Mouse (Mus musculus) intestine, embryonic 16.5 days (tissue): ENCODE results near the gene Gm42674. TPM values are rescaled to one million over a fixed set of nuclear protein-coding genes. Genes with fewer than 3 reads are reported as not detected.
A peak's percentile ranks its signal among the peaks of the same experiment; 100 is the strongest.

Experiments used
- ATAC-seq: fragments of 200-750 bp; cut with Nextera tagmentation; 2 replicates; pipeline ENCODE4 v1.8.0; 2017; ENCODE audit warnings: moderate TSS enrichment, moderate library complexity
- H3K27ac ChIP-seq: fragments of 300-500 bp; sonication (generic); 2 replicates; pipeline ENCODE4 v1.5.1; 2014; ENCODE audit warnings: mild to moderate bottlenecking, low read length
- H3K27me3 ChIP-seq: fragments of 300-500 bp; sonication (generic); replicated peaks from 2 replicates; pipeline ENCODE4 v1.6.1; 2014; ENCODE audit warnings: low read length, control low read depth, mixed read lengths; ENCODE audit not compliant: control insufficient read depth, insufficient read depth
- H3K36me3 ChIP-seq: fragments of 300-500 bp; sonication (generic); 2 replicates; pipeline ENCODE4 v1.6.1; 2014; ENCODE audit warnings: low read length, control low read depth; ENCODE audit not compliant: control insufficient read depth, insufficient read depth
- H3K4me1 ChIP-seq: fragments of 300-500 bp; sonication (generic); 2 replicates; pipeline ENCODE4 v1.6.1; 2014; ENCODE audit warnings: low read length, control low read depth, mixed read lengths; ENCODE audit not compliant: control insufficient read depth, insufficient read depth
- H3K4me2 ChIP-seq: fragments of 300-500 bp; sonication (generic); 2 replicates; pipeline ENCODE4 v1.6.1; 2014; ENCODE audit warnings: low read depth, low read length, control low read depth
- H3K4me3 ChIP-seq: fragments of 300-500 bp; sonication (generic); 2 replicates; pipeline ENCODE4 v1.5.1; 2014; ENCODE audit warnings: mild to moderate bottlenecking, low read length
- H3K9ac ChIP-seq: fragments of 300-500 bp; sonication (generic); 2 replicates; pipeline ENCODE4 v1.6.1; 2014; ENCODE audit warnings: low read depth, low read length
- H3K9me3 ChIP-seq: fragments of 300-500 bp; sonication (generic); 2 replicates; pipeline ENCODE4 v1.6.1; 2016; ENCODE audit warnings: low read length, control low read depth; ENCODE audit not compliant: control insufficient read depth
- WGBS: fragments of 180-500 bp; shearing (Covaris S2); extraction: QIAGEN DNeasy Blood & Tissue Kit; methylation state at CpG from one replicate; pipeline ENCODE4 v1.1.7; 2014; 5-methylcytosine and 5-hydroxymethylcytosine counted together
- polyA plus RNA-seq: library from polyadenylated mRNA; unstranded; fragments of >200 nt; fragmentation: Nextera tagmentation; extraction: Ambion mirVana; gene quantifications from 2 replicates; pipeline ENCODE4 v1.2.1, GENCODE M21; 2015

Gene Gm42674
- polyA plus RNA-seq, 1 experiment from 2014 or later: not detected

DNA sequence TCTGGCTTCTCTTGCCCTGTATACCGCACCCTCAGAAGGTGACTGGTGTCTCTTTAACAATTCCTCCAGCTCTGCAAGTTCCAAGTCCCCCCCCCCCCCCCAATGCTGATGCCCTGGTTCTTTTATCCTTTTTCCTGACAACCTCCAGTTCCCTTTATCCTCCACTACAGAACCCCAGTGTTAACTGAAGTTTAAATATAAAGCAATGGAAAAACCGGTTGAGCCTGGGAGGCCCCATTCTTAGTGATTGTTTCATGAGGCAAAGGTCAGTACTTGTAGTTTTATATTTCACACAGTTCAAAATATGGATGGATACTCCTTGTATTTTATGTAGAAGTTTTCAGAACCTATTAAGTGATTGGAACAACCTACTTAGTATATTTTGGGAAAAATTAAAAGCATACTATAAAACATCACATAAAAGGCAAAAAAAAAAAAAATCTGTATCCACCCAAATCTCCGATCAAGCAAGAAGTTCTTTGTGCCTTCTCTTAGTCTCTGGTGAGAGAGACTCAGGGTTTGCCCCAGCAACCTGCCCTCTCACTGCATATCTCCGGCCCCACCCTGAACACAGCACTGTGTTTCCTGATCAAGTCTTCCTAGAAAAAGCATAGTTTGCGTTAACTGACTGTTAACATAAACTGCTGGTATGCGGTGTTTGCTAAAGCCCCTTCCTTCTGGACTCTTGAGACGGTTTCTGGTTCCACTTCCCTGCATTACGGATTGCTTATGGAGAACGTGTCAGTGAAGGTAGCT lies 24.7 kb downstream of the Gm42674 start:
- Histone ChIP-seq H3K36me3 (no peaks in the 10 kb centered on the region), H3K27ac (peak overlapping the region; percentile 97), H3K27me3 (no peaks in the 10 kb centered on the region), H3K9me3 (no peaks in the 10 kb centered on the region), H3K4me3 (peak overlapping the region; percentile 18), H3K4me1 (peaks cover 23% of the 10 kb centered on the region), H3K4me2 (peak overlapping the region; percentile 37), H3K9ac (peak overlapping the region; percentile 29; the same call in 1 of the 2 replicates)
- ATAC-seq: peak; percentile 90
- WGBS: 36% methylated on average over 9 of the region's 9 CpGs

DNA sequence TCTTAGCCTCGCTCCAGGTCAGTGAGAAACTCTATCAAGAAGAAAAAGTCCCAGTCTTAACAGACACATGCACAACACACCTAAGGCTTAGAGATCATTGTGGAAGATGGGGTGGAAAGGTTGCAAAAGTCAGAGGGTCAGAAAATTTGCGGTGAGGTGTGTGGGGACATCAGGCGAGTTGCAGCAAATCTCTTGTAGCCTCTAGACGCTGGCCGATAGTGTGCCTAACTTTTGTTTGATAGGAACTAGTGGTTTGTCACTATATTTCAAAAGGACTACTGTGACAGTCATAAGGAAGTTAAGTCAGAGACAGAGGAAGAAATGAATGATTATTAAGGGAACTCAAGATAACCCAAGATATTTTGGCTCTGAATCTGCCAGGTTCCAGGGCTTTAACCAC lies 25.7 kb downstream of the Gm42674 start:
- H3K9me3 ChIP-seq: no peaks in the 10 kb centered on the region
- H3K27me3 ChIP-seq: no peaks in the 10 kb centered on the region
- H3K4me1 ChIP-seq: peaks cover 20% of the 10 kb centered on the region
- peak overlapping the region; percentile 90 for H3K27ac ChIP-seq
- ATAC-seq: no peak
- H3K4me3 ChIP-seq: peak overlapping the region; percentile 18
- H3K9ac ChIP-seq: peak overlapping the region; percentile 26; the same call in 1 of the 2 replicates
- 88% methylated on average over 5 of the region's 5 CpGs for WGBS
- H3K36me3 ChIP-seq: no peaks in the 10 kb centered on the region
- H3K4me2 ChIP-seq: peak overlapping the region; percentile 29

DNA sequence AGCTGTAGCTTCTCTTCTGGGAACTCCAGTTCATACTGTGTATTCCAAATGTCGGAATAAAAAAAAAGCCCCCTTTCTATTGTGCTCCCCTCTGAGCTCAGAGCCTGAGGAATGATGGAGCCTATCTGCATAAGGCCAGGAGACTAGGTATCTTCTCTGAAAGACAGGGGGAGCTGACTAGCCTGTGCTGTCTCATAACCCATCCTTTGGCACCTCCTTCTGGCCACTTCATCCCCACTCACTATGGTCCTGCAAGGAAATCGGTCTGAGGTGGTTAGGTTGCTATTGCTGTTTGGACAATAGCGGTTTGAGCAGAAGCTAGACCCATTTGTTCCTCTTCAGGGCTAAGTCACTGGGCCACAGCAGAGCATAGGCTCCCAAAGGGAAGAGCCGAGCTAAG lies 26.1 kb downstream of the Gm42674 start:
- Histone ChIP-seq H3K9me3 (no peaks in the 10 kb centered on the region), H3K4me1 (peaks cover 20% of the 10 kb centered on the region), H3K4me3 (no peak overlapping the region), H3K36me3 (no peaks in the 10 kb centered on the region), H3K27me3 (no peaks in the 10 kb centered on the region), H3K9ac (no peak overlapping the region), H3K27ac (peak overlapping the region; percentile 90; the same call in 1 of the 2 replicates), H3K4me2 (0 out of 2 replicates have a peak overlapping the region, but pooled peaks have one; percentile 29)
- WGBS: 53% methylated on average over 4 of the region's 4 CpGs
- peak; percentile 56 for ATAC-seq

DNA sequence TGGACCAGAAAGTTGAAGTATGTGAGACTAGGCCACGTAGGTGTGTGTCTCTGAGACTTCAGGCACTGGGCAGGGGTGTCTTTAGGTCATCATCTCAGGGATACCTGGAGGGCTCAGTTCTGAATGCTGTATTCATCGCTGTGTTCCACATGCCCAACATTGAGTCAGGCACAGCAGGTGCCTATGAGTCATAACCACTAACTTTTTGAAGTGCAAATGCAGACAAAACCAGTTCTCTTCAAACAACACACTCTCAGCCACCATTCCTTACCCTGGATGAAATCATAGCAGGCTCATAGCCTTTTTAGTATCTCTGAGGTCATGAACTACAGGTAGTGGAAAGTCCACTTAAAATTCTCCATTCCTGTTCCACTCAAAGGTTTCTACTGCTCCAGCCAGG lies 27.6 kb downstream of the Gm42674 start:
- Histone ChIP-seq H3K4me3 (no peak overlapping the region), H3K9ac (no peak overlapping the region), H3K36me3 (no peaks in the 10 kb centered on the region), H3K27ac (no peak overlapping the region), H3K27me3 (no peaks in the 10 kb centered on the region), H3K9me3 (no peaks in the 10 kb centered on the region), H3K4me1 (peaks cover 6% of the 10 kb centered on the region), H3K4me2 (no peak overlapping the region)
- WGBS: 86% methylated on average over 2 of the region's 2 CpGs
- ATAC-seq: no peak

DNA sequence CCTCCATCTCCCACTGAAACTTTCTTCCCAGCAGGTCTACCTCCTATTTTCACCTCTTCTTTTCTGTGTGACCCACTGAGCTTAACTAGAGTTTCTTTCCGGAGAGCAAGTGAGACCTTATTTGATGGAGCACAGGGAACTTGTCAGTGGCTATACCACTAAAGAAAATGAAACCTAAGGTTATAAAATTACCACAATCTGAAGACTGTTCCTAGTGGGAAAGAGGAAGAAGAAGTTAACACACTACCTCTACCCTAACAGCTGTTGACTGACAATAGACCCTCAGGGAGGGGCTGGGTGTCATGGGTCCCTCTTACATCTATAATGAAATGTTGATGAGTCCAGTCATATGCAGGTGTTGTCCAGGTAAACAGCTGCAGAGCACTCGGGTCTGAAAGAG lies 30.3 kb downstream of the Gm42674 start:
- Histone ChIP-seq H3K27me3 (no peaks in the 10 kb centered on the region), H3K36me3 (no peaks in the 10 kb centered on the region), H3K9ac (no peak overlapping the region), H3K4me2 (no peak overlapping the region), H3K27ac (no peak overlapping the region), H3K4me3 (no peak overlapping the region), H3K4me1 (no peaks in the 10 kb centered on the region), H3K9me3 (no peaks in the 10 kb centered on the region)
- ATAC-seq: no peak
- WGBS: 84% methylated on average over 2 of the region's 2 CpGs

DNA sequence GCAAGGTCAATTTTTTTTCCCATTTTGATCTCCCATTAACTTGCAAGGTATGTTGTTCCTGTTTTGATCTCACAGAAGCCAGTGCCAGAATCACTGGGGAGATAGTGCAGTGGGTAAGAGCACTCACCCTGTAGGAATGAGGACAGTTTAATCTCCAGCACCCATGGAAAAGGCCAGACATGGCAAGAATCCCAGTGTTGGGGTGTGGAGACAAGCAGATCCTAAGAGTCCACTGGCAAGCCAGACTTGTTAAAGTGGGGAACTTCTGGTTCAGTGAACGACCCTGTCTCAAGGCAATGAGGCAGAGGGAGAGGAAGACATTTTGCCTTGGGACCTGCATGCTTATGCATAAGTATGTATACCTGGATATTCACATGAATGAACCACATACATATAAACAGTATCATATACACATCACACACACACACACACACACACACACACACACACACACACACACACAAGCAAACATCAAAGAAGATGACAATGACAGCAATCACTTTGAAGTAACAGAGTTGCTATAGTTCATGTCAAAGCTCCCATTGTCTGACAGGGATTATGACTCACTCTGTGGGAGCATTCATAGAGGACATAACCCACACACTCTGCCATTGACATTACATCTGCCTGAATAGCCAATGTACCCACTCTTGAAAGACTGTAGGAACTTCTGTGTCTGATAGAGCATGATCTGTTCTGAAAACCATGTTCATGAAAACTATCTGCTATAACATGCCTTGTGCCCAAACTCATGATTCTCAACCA lies 37.0 kb downstream of the Gm42674 start:
- H3K27me3 ChIP-seq: no peaks in the 10 kb centered on the region
- H3K4me2 ChIP-seq: no peak overlapping the region
- 72% methylated on average over 1 of the region's 1 CpGs for WGBS
- H3K4me3 ChIP-seq: no peak overlapping the region
- H3K4me1 ChIP-seq: no peaks in the 10 kb centered on the region
- no peaks in the 10 kb centered on the region for H3K36me3 ChIP-seq
- H3K9me3 ChIP-seq: no peaks in the 10 kb centered on the region
- no peak overlapping the region for H3K27ac ChIP-seq
- ATAC-seq: no peak
- H3K9ac ChIP-seq: no peak overlapping the region

DNA sequence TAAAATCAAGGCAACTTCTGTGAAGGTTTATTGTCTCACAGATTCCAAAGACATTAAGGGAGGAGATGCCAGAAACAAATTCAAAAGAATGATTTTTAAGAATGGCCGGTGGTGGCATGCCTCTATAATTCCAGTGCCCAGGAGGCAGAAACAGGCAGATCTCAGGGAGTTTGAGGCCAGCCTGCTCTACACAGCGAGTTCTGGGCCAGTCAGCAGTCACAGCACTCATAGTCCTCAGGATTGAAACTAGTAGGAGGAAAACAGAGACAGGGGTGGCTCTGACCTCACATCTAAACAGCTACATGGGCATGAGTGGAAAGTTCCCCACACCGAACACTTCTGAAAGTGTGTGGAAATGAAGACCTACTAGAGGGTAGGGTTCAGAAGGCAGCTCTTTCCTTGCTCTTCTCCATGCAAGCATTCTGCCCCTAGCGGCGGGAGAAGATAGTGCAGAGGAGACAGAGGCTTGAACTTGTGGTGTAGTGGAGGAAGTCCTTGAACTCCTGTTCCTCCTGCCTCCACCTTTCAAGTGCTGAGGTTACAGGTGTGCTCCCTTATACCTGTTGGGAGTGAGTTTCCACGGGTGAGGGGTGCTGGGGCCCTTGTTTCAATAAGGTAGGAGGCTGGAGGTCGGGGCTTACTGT lies 37.9 kb downstream of the Gm42674 start:
- Histone ChIP-seq H3K9ac (no peak overlapping the region), H3K4me2 (no peak overlapping the region), H3K4me1 (no peaks in the 10 kb centered on the region), H3K27ac (no peak overlapping the region), H3K4me3 (no peak overlapping the region), H3K27me3 (no peaks in the 10 kb centered on the region), H3K36me3 (no peaks in the 10 kb centered on the region), H3K9me3 (no peaks in the 10 kb centered on the region)
- WGBS: 50% methylated on average over 7 of the region's 7 CpGs
- no peak for ATAC-seq

DNA sequence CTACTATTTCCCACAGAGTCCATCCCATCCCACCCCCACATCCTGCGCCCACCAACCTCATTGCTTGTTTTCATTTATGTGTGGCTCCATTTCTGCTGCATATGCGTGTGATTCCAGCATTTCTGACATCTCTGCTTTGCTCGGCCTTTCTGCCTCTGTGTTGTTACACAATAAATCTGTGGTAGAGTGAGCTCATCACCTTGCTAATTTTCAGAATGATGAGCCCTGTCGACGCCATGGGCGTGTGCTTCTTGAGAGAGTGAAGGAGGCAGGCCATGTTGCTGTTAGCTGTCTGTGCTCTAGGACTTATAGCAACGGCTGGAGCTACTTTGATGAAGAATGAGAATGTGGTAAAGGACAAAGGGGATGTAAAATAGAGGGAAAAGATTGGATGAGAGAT lies 39.3 kb downstream of the Gm42674 start:
- Histone ChIP-seq H3K9ac (no peak overlapping the region), H3K4me3 (no peak overlapping the region), H3K27ac (no peak overlapping the region), H3K36me3 (no peaks in the 10 kb centered on the region), H3K4me1 (no peaks in the 10 kb centered on the region), H3K27me3 (no peaks in the 10 kb centered on the region), H3K4me2 (no peak overlapping the region), H3K9me3 (no peaks in the 10 kb centered on the region)
- WGBS: 79% methylated on average over 7 of the region's 7 CpGs
- no peak for ATAC-seq

DNA sequence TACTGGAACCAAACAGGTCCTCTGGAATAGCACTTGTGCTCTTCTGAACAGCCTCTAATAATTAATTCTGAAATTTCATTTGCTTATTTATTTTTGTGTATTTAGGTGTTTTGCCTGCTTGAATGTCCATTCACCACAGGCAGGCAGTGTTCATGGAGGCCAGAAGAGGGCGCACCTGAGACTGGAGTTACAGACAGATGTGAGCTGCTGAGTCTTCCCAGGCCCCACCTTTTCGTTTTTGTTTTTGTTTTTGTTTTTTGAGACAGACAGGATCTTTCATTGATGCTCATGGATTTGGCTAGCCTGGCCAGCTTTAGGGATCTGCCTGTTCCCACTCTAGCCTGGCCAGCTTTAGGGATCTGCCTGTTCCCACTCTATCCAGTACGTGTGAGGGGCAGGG lies 42.5 kb downstream of the Gm42674 start:
- no peak for ATAC-seq
- no peak overlapping the region for H3K27ac ChIP-seq
- no peaks in the 10 kb centered on the region for H3K9me3 ChIP-seq
- H3K27me3 ChIP-seq: no peaks in the 10 kb centered on the region
- no peak overlapping the region for H3K9ac ChIP-seq
- no peaks in the 10 kb centered on the region for H3K4me1 ChIP-seq
- 45% methylated on average over 3 of the region's 3 CpGs for WGBS
- H3K4me3 ChIP-seq: no peak overlapping the region
- H3K4me2 ChIP-seq: no peak overlapping the region
- no peaks in the 10 kb centered on the region for H3K36me3 ChIP-seq
